Mouse (Mus musculus) naive thymus-derived CD4-positive, alpha-beta T cell, adult 2 months (primary cell): ENCODE measurements around the gene Kcnk4.

ENCODE experiments used
- DNase-seq: peaks from one replicate; pipeline ENCODE4 v3.0.0-alpha.2; 2011; ENCODE audit warnings: low read depth

Gene Kcnk4

GRCm38 (mm10) chr19:6892512-6892911, 41.8 kb downstream of the Kcnk4 start:
- DNase-seq: no peak

DNA sequence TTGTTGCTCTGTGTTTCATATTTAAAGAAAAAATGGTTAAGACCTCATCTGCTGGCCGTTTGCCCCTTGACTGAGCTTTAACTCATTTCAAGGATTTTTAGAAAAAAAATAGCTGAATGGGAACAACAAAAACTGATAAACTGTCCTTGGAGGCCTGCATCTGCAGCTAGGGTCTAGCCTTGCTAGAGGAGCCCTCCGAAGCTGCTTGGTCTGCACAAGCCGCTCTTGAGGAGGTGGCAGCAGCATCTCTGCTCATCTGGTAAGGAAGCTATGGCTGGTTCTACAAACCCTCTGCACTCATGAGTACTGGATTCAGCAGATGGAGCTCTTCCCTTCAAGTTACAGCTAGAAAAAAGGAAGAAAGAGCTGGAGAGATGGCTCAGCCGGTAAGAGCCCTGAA, 56.4 kb downstream of the Kcnk4 start:
- no peak for DNase-seq

DNA sequence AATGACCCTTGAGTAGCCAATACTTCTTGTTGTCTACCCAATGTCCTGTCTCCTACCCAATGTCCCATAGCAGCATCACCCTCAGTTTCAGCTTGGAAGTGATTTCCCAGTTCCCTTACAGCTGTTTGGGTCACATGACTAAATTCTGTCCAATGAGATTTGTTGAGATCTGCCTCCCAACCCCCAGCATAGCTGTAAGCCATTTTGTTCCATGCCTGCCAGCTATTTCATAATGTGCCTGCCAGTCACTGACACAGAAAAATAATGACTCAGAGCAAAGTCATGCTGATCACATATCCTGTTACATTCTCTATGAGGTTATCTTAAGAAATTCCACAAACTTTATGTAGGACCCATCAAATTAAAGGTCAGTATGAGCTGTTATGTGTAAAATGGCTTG, 57.5 kb downstream of the Kcnk4 start:
- DNase-seq: no peak

DNA sequence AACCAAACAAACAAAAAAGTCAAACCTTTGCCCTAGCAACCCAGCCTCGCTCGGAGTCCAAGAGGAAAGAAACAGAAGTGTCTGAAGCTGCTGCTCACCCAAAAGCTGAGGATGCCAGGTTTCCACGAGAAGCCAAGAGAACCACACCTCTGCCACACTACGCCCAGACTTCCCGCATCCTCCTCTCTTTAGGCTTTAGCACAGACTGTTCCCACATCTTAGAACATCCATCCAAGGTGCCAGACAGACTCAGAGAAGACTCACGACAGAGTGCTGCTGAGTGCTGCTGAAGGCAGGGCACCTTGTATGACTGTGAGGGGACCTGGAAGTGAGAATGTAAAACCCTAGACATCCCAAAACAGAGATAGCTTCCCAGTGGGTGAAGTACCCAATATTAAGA, 58.5 kb downstream of the Kcnk4 start:
- no peak for DNase-seq

DNA sequence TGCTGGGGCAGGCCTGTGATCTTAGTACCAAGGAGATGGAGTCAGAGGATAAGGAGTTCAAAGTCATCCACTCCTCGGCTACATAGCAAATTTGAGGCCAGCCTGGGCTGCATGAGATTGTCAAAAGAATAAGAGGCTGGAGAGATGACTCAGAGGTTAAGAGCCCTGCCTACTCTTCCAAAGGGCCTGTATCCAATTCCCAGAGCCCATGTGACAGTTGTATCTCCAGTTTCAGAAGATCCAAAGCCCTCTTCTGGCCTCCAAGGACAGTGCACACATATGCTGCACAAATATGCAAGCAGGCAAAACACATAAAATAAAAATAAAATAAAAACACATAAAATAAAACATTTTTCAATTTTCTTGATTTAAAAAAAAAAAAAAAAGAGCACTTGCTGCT, 60.1 kb downstream of the Kcnk4 start:
- DNase-seq: no peak
